8 mouse cellular contexts compared by ENCODE assay signal in genomic region chr16:94084711-94085602, GRCm38 (mm10). TPM values are rescaled to one million over a fixed set of nuclear protein-coding genes. Genes with fewer than 3 reads are reported as not detected.
DNase-seq lines count a peak whose midpoint lies in the region; ATAC-seq and TF ChIP-seq lines count a peak whose summit lies in the region.

TSS of gene Sim2 (plus strand) at chr16:94084931.

- no peak for TF ChIP-seq CTCF in stomach, postnatal 0 days (IDR thresholded peaks at IDR 0.05; ENCODE audit: low read depth)
- no peak for TF ChIP-seq CTCF in left cerebral cortex, adult 2 months (IDR thresholded peaks at IDR 0.05)

- peak within 1 kb of the TSS; percentile 40; the same call in 1 of the 2 replicates for H3K9ac ChIP-seq in heart, embryonic 13.5 days
- H3K9ac ChIP-seq in forebrain, embryonic 15.5 days (replicated peaks): no peak within 1 kb of the TSS
- no peak within 1 kb of the TSS for H3K9ac ChIP-seq in lung, embryonic 15.5 days
- peak within 1 kb of the TSS; percentile 51 for H3K9ac ChIP-seq in stomach, postnatal 0 days (ENCODE audit: low read length)

- no peaks in the 10 kb centered on the region for H3K36me3 ChIP-seq in heart, embryonic 13.5 days
- no peaks in the 10 kb centered on the region for H3K36me3 ChIP-seq in forebrain, embryonic 15.5 days
- no peaks in the 10 kb centered on the region for H3K36me3 ChIP-seq in lung, embryonic 15.5 days
- no peaks in the 10 kb centered on the region for H3K36me3 ChIP-seq in stomach, postnatal 0 days (ENCODE audit: control insufficient read depth, insufficient read depth, low read length)

- under 1% methylated on average over 93 of the region's 96 CpGs for WGBS in heart, embryonic 13.5 days
- under 1% methylated on average over 84 of the region's 96 CpGs for WGBS in forebrain, embryonic 15.5 days
- 0% methylated on average over 79 of the region's 96 CpGs for WGBS in lung, embryonic 15.5 days
- under 1% methylated on average over 85 of the region's 96 CpGs for WGBS in stomach, postnatal 0 days

- no peak for DNase-seq in heart, postnatal 36 days
- DNase-seq in kidney, adult 18-20 months: peak; percentile 78
- peak; percentile 71 for DNase-seq in stomach, postnatal 0 days (ENCODE audit: low spot score)
- DNase-seq in spleen, postnatal 10 days (ENCODE audit: low spot score in 2 of 2): no peak
- DNase-seq in left cerebral cortex, adult 2 months (ENCODE audit: extremely low spot score in 1 of 2, low spot score in 2 of 2): no peak

- peaks cover 31% of the 10 kb centered on the region for H3K4me1 ChIP-seq in heart, embryonic 13.5 days
- peaks cover 15% of the 10 kb centered on the region for H3K4me1 ChIP-seq in forebrain, embryonic 15.5 days
- H3K4me1 ChIP-seq in lung, embryonic 15.5 days: peaks cover 18% of the 10 kb centered on the region
- H3K4me1 ChIP-seq in stomach, postnatal 0 days (replicated peaks; ENCODE audit: control insufficient read depth, insufficient read depth): no peaks in the 10 kb centered on the region

- ATAC-seq in heart, embryonic 13.5 days (ENCODE audit: extremely low read depth, insufficient number of reproducible peaks, low FRiP score, low TSS enrichment): no peak
- ATAC-seq in forebrain, embryonic 15.5 days (replicated peaks): no peak
- ATAC-seq in lung, embryonic 15.5 days (ENCODE audit: borderline replicate concordance, extremely low read depth, low FRiP score, low TSS enrichment): peak; percentile 20; the same call in 1 of the 2 replicates
- 0 out of 2 replicates have a peak, but pooled peaks have one; percentile 22 for ATAC-seq in stomach, postnatal 0 days (ENCODE audit: low FRiP score, low TSS enrichment)

- no peaks in the 10 kb centered on the region for H3K9me3 ChIP-seq in heart, embryonic 13.5 days
- no peaks in the 10 kb centered on the region for H3K9me3 ChIP-seq in forebrain, embryonic 15.5 days
- no peaks in the 10 kb centered on the region for H3K9me3 ChIP-seq in lung, embryonic 15.5 days
- H3K9me3 ChIP-seq in stomach, postnatal 0 days (ENCODE audit: control insufficient read depth, low read length): no peaks in the 10 kb centered on the region

- no peak within 1 kb of the TSS for H3K27ac ChIP-seq in heart, embryonic 13.5 days (replicated peaks)
- no peak within 1 kb of the TSS for H3K27ac ChIP-seq in forebrain, embryonic 15.5 days (replicated peaks)
- H3K27ac ChIP-seq in lung, embryonic 15.5 days: no peak within 1 kb of the TSS
- H3K27ac ChIP-seq in stomach, postnatal 0 days (replicated peaks): no peak within 1 kb of the TSS
- no peak within 1 kb of the TSS for H3K27ac ChIP-seq in left cerebral cortex, adult 2 months

- peak within 1 kb of the TSS; percentile 75 for H3K4me2 ChIP-seq in heart, embryonic 13.5 days
- peak within 1 kb of the TSS; percentile 37 for H3K4me2 ChIP-seq in forebrain, embryonic 15.5 days (replicated peaks)
- H3K4me2 ChIP-seq in lung, embryonic 15.5 days: peak within 1 kb of the TSS; percentile 69
- peak within 1 kb of the TSS; percentile 71 for H3K4me2 ChIP-seq in stomach, postnatal 0 days (replicated peaks; ENCODE audit: low read depth)

- intact Hi-C loops in heart, postnatal 36 days (cut with DNase I): no loop called here
- intact Hi-C loops in left cerebral cortex, adult 2 months (cut with DNase I): no loop called here

- H3K27me3 ChIP-seq in heart, embryonic 13.5 days (replicated peaks): peaks cover 98% of the 10 kb centered on the region
- H3K27me3 ChIP-seq in forebrain, embryonic 15.5 days: peaks cover 93% of the 10 kb centered on the region
- H3K27me3 ChIP-seq in lung, embryonic 15.5 days: peaks cover 98% of the 10 kb centered on the region
- H3K27me3 ChIP-seq in stomach, postnatal 0 days (ENCODE audit: control insufficient read depth, insufficient read depth, low read length): peaks cover 26% of the 10 kb centered on the region

- TF ChIP-seq EP300 in stomach, postnatal 0 days (optimal IDR thresholded peaks at IDR 0.05): no peak

- H3K4me3 ChIP-seq in heart, embryonic 13.5 days: peak within 1 kb of the TSS; percentile 53
- peak within 1 kb of the TSS; percentile 30 for H3K4me3 ChIP-seq in forebrain, embryonic 15.5 days
- peak within 1 kb of the TSS; percentile 40 for H3K4me3 ChIP-seq in lung, embryonic 15.5 days
- H3K4me3 ChIP-seq in stomach, postnatal 0 days (ENCODE audit: low read depth, low read length): peak within 1 kb of the TSS; percentile 47
- H3K4me3 ChIP-seq in left cerebral cortex, adult 2 months: no peak within 1 kb of the TSS

RNA-seq across cellular contexts. Expression of gene Sim2, which starts in this region (rescaled TPM):
- 0.07 and 0.08 TPM in 2 replicates for polyA plus RNA-seq in heart, embryonic 13.5 days (2015; fragmentation: Nextera tagmentation; extraction: Ambion mirVana)
- total RNA-seq in heart, postnatal 36 days (2021): not detected
- 0.04 TPM in 1 of 2 replicates, not detected in the other for polyA plus RNA-seq in forebrain, embryonic 15.5 days (2015; fragmentation: Nextera tagmentation; extraction: Ambion mirVana)
- 0.12 and 0.15 TPM in 2 replicates for polyA plus RNA-seq in lung, embryonic 15.5 days (2015; fragmentation: Nextera tagmentation; extraction: Ambion mirVana)
- polyA plus RNA-seq in stomach, postnatal 0 days (2015; fragmentation: Nextera tagmentation; extraction: Ambion mirVana): 0.17 and 0.31 TPM in 2 replicates
- under 1 TPM in 1 of 2 experiments, not detected in 1; 0.42 TPM for total RNA-seq in left cerebral cortex, adult 2 months (2021)

Comparison
In these comparisons a context has a peak if more than half of its experiments do, and no peak if none do; other contexts are left out.
1. Peak in ATAC-seq, H3K4me3 ChIP-seq and H3K4me2 ChIP-seq in lung, embryonic 15.5 days; RNA of the gene not detected or under 1 TPM.
2. Peak in DNase-seq, ATAC-seq, H3K4me3 ChIP-seq, H3K9ac ChIP-seq and H3K4me2 ChIP-seq in stomach, postnatal 0 days; RNA of the gene not detected or under 1 TPM.